8 mouse cellular contexts compared by ENCODE assay signal in genomic region chr7:24315726-24316566, GRCm38 (mm10). TPM values are rescaled to one million over a fixed set of nuclear protein-coding genes. Genes with fewer than 3 reads are reported as not detected.
A peak's percentile ranks its signal among the peaks of the same experiment; 100 is the strongest.
DNase-seq lines count a peak whose midpoint lies in the region; ATAC-seq and TF ChIP-seq lines count a peak whose summit lies in the region.
"Had no signal": no experiment of that assay in that cellular context is flagged by ENCODE, and none has a peak within 500 bp of the region (broad histone marks: within the 10 kb centered on the region; RNA-seq: fewer than 3 reads in every experiment).

No protein-coding gene starts in this region.

- H3K9me3 ChIP-seq in embryonic facial prominence, embryonic 14.5 days (ENCODE audit: control insufficient read depth, low read length) = no peaks in the 10 kb centered on the region

- no peaks in the 10 kb centered on the region for H3K4me1 ChIP-seq in embryonic facial prominence, embryonic 14.5 days (ENCODE audit: control insufficient read depth, insufficient read depth, low read length)

- H3K79me3 ChIP-seq in C2C12 (ENCODE audit: low read depth) = no peaks in the 10 kb centered on the region

- H3K27ac ChIP-seq in embryonic facial prominence, embryonic 14.5 days (replicated peaks; ENCODE audit: low read depth, low read length) = peak overlapping the region; percentile 84

- TF ChIP-seq CTCF in C2C12 (IDR thresholded peaks at IDR 0.05; ENCODE audit: control insufficient read depth, insufficient read depth, insufficient read length) = no peak

- peak; percentile 56; the same call in 1 of the 2 replicates for ATAC-seq in embryonic facial prominence, embryonic 14.5 days (ENCODE audit: low read depth)
- peak; percentile 60 for ATAC-seq in megakaryocyte progenitor cell, adult 5-6 weeks (replicated peaks; ENCODE audit: poor library complexity)

- peak overlapping the region; percentile 61 for H3K4me2 ChIP-seq in embryonic facial prominence, embryonic 14.5 days (ENCODE audit: low read depth, low read length)

- peak overlapping the region; percentile 34 for H3K4me3 ChIP-seq in C2C12 (ENCODE audit: insufficient read depth, poor library complexity, severe bottlenecking)
- H3K4me3 ChIP-seq in embryonic facial prominence, embryonic 14.5 days (ENCODE audit: low read depth, low read length) = peak overlapping the region; percentile 70

- H3K79me2 ChIP-seq in C2C12 (ENCODE audit: control insufficient read depth, insufficient read depth) = no peaks in the 10 kb centered on the region

- DNase-seq in 3T3-L1 (ENCODE audit: low read depth, low spot score) = peak; percentile 9
- no peak for DNase-seq in embryonic facial prominence, embryonic 14.5 days (ENCODE audit: low spot score)
- peak; percentile 49 for DNase-seq in kidney, adult 11 months
- DNase-seq in spleen, adult 12 weeks (ENCODE audit: low spot score) = no peak
- no peak for DNase-seq in thymus, postnatal 36 days

- WGBS in embryonic facial prominence, embryonic 14.5 days = 26% methylated on average over 29 of the region's 29 CpGs

- peak overlapping the region; percentile 85 for H3K9ac ChIP-seq in embryonic facial prominence, embryonic 14.5 days (ENCODE audit: low read depth, low read length)

- H3K27me3 ChIP-seq in C2C12 (ENCODE audit: control insufficient read depth, insufficient read depth, insufficient read length) = peaks cover 9% of the 10 kb centered on the region
- H3K27me3 ChIP-seq in embryonic facial prominence, embryonic 14.5 days (replicated peaks; ENCODE audit: control insufficient read depth, insufficient read depth, low read length) = no peaks in the 10 kb centered on the region

- H3ac ChIP-seq in C2C12 (ENCODE audit: control insufficient read depth, insufficient read length, low read depth) = peak overlapping the region; percentile 76

- H3K36me3 ChIP-seq in C2C12 (ENCODE audit: control insufficient read depth, insufficient read depth) = no peaks in the 10 kb centered on the region
- H3K36me3 ChIP-seq in embryonic facial prominence, embryonic 14.5 days (ENCODE audit: control insufficient read depth, insufficient read depth, low read length) = peaks cover 14% of the 10 kb centered on the region

TF ChIP-seq in C2C12, 6 proteins besides CTCF, POLR2A, EP300 and RAD21:
- TF ChIP-seq MYOG (IDR thresholded peaks at IDR 0.05; ENCODE audit: control insufficient read depth, extremely low read depth, insufficient read length) = no peak
TF ChIP-seq in C2C12: peak in this region for 0.

RNA-seq across cellular contexts. Expression of gene Zfp94, which starts 0.5 kb away (rescaled TPM):
- polyA plus RNA-seq in C2C12 (2012; fragmentation: generic; extraction: Trizol) = 2.4 TPM
- 8.5 and 12.1 TPM in 2 replicates for polyA plus RNA-seq in embryonic facial prominence, embryonic 14.5 days (2014; fragmentation: Nextera tagmentation; extraction: Ambion mirVana)
- total RNA-seq in megakaryocyte progenitor cell, adult 5-6 weeks (2015) = 2.5 and 3.6 TPM in 2 replicates
- 2.7 and 5.0 TPM in 2 replicates for total RNA-seq in megakaryocyte progenitor cell, adult 5-6 weeks (2017)

RNA-seq across cellular contexts. Expression of gene Zfp61, which starts 14.9 kb away (rescaled TPM):
- polyA plus RNA-seq in C2C12 (2012; fragmentation: generic; extraction: Trizol) = 8.8 TPM
- 29.8 and 29.9 TPM in 2 replicates for polyA plus RNA-seq in embryonic facial prominence, embryonic 14.5 days (2014; fragmentation: Nextera tagmentation; extraction: Ambion mirVana)
- 6.6 and 10.5 TPM in 2 replicates for total RNA-seq in megakaryocyte progenitor cell, adult 5-6 weeks (2015)
- 22.7 and 29.0 TPM in 2 replicates for total RNA-seq in megakaryocyte progenitor cell, adult 5-6 weeks (2017)

RNA-seq across cellular contexts. Expression of gene Tescl, which starts 17.8 kb away (rescaled TPM):
- 0.22 TPM for polyA plus RNA-seq in C2C12 (2012; fragmentation: generic; extraction: Trizol)
- polyA plus RNA-seq in embryonic facial prominence, embryonic 14.5 days (2014; fragmentation: Nextera tagmentation; extraction: Ambion mirVana) = not detected in 2 replicates
- not detected in 2 replicates for total RNA-seq in megakaryocyte progenitor cell, adult 5-6 weeks (2015)
- total RNA-seq in megakaryocyte progenitor cell, adult 5-6 weeks (2017) = not detected in 2 replicates
- polyA plus RNA-seq: frontal cortex, adult 2 months had no signal

RNA-seq across cellular contexts. Expression of gene Lypd5, which starts 33.0 kb away (rescaled TPM):
- not detected for polyA plus RNA-seq in C2C12 (2012; fragmentation: generic; extraction: Trizol)
- polyA plus RNA-seq in embryonic facial prominence, embryonic 14.5 days (2014; fragmentation: Nextera tagmentation; extraction: Ambion mirVana) = 2.4 and 4.9 TPM in 2 replicates
- not detected in 2 replicates for total RNA-seq in megakaryocyte progenitor cell, adult 5-6 weeks (2015)
- not detected in 2 replicates for total RNA-seq in megakaryocyte progenitor cell, adult 5-6 weeks (2017)
- polyA plus RNA-seq: frontal cortex, adult 2 months had no signal

RNA-seq across cellular contexts. Expression of gene Zfp93, which starts 45.7 kb away (rescaled TPM):
- 1.8 TPM for polyA plus RNA-seq in C2C12 (2012; fragmentation: generic; extraction: Trizol)
- polyA plus RNA-seq in embryonic facial prominence, embryonic 14.5 days (2014; fragmentation: Nextera tagmentation; extraction: Ambion mirVana) = 6.2 and 9.2 TPM in 2 replicates
- total RNA-seq in megakaryocyte progenitor cell, adult 5-6 weeks (2015) = 0.39 and 1.1 TPM in 2 replicates
- total RNA-seq in megakaryocyte progenitor cell, adult 5-6 weeks (2017) = 1.5 and 2.4 TPM in 2 replicates

Comparison
In these comparisons a context has a peak if more than half of its experiments do, and no peak if none do; other contexts are left out.
1. DNase-seq: peak in 3T3-L1 (single experiment) and kidney, adult 11 months (single experiment); none in embryonic facial prominence, embryonic 14.5 days (single experiment), spleen, adult 12 weeks (single experiment) and thymus, postnatal 36 days (0 of 2).